Mouse (Mus musculus) fat pad, adult 2 months (tissue): ENCODE results near the gene Ranbp2.

ENCODE experiments used
- DNase-seq: peaks from one replicate; pipeline ENCODE4 v3.0.0-alpha.2; 2011; ENCODE audit warnings: low read depth, low spot score; ENCODE audit errors: extremely low read depth

The Ranbp2 gene

GRCm38 (mm10) chr10:58446384-58447279, at the start of gene Ranbp2:
TSS of gene Ranbp2 (plus strand) at chr10:58446920.
- peak; percentile 65 for DNase-seq

- DNase-seq, result no peak
These were observed 47.8 kb upstream of the Ranbp2 start for GRCm38 (mm10) chr10:58398941-58399340.

GRCm38 (mm10) chr10:58401838-58402237, 44.9 kb upstream of the Ranbp2 start:
- DNase-seq, result no peak

- DNase-seq, result no peak
These were observed 42.1 kb upstream of the Ranbp2 start for GRCm38 (mm10) chr10:58404639-58405038.

- no peak for DNase-seq
These were observed 41.3 kb upstream of the Ranbp2 start for GRCm38 (mm10) chr10:58405285-58405948.

- peak; percentile 28 for DNase-seq
These were observed 40.8 kb upstream of the Ranbp2 start for GRCm38 (mm10) chr10:58405949-58406305.

GRCm38 (mm10) chr10:58412331-58412730, 34.4 kb upstream of the Ranbp2 start:
- DNase-seq, result no peak

- no peak for DNase-seq
These were observed 33.9 kb upstream of the Ranbp2 start for GRCm38 (mm10) chr10:58412852-58413251.

GRCm38 (mm10) chr10:58416702-58417101, 30.0 kb upstream of the Ranbp2 start:
- no peak for DNase-seq

- DNase-seq, result no peak
These were observed 28.3 kb upstream of the Ranbp2 start for GRCm38 (mm10) chr10:58418290-58418971.

- no peak for DNase-seq
These were observed 18.8 kb upstream of the Ranbp2 start for GRCm38 (mm10) chr10:58427930-58428329.

GRCm38 (mm10) chr10:58445850-58446249, 870 bp upstream of the Ranbp2 start:
- no peak for DNase-seq

GRCm38 (mm10) chr10:58447280-58447781, 611 bp downstream of the Ranbp2 start:
- no peak for DNase-seq

GRCm38 (mm10) chr10:58451575-58451974, 4.9 kb downstream of the Ranbp2 start:
- no peak for DNase-seq

GRCm38 (mm10) chr10:58452185-58452584, 5.5 kb downstream of the Ranbp2 start:
- no peak for DNase-seq

GRCm38 (mm10) chr10:58459896-58460295, 13.2 kb downstream of the Ranbp2 start:
- no peak for DNase-seq

- DNase-seq, result no peak
These were observed 30.5 kb downstream of the Ranbp2 start for GRCm38 (mm10) chr10:58477086-58477755.

- DNase-seq, result no peak
These were observed 31.4 kb downstream of the Ranbp2 start for GRCm38 (mm10) chr10:58478071-58478578.

- DNase-seq, result no peak
These were observed 33.3 kb downstream of the Ranbp2 start for GRCm38 (mm10) chr10:58479954-58480490.

- DNase-seq, result no peak
These were observed 44.3 kb downstream of the Ranbp2 start for GRCm38 (mm10) chr10:58491031-58491430.
